Mouse (Mus musculus) erythroblast, adult 5-6 weeks (primary cell): Measurements from ENCODE around the gene Anapc16. TPM values are rescaled to one million over a fixed set of nuclear protein-coding genes. Genes with fewer than 3 reads are reported as not detected.
A peak's percentile ranks its signal among the peaks of the same experiment; 100 is the strongest.
"Not testable (repeated sequence)": the region's sequence is repeated elsewhere in the genome, so short reads cannot be mapped to it uniquely, and the experiment has no call there.

Experiments
- ATAC-seq: replicated peaks from 2 replicates; pipeline ENCODE4 v1.8.0; 2016; ENCODE audit warnings: moderate number of reproducible peaks, mild to moderate bottlenecking, moderate TSS enrichment, inconsistent platforms; ENCODE audit not compliant: poor library complexity, low FRiP score, severe bottlenecking
- total RNA-seq, 2 experiments: library from RNA; stranded (forward) in 1 of 2; stranded (reverse) in 1 of 2; fragments of 150-400 nt in 1 of 2; fragments of 200-764, 138-1000 nt in 1 of 2; gene quantifications; 2 replicates each; pipeline versions ENCODE4 v1.2.3 to v1.2.4; 2015 to 2017; ENCODE audit warnings: low replicate concordance in 2 of 2

The Anapc16 gene
- total RNA-seq, 2 experiments from 2014 or later, result 16.3 to 27.5 TPM

GRCm38 (mm10) chr10:60003213-60003752 lies 348 bp upstream of the Anapc16 start:
- peak; percentile 17 for ATAC-seq

GRCm38 (mm10) chr10:60002203-60002602 lies 732 bp downstream of the Anapc16 start:
- peak; percentile 13; the same call in 1 of the 2 replicates for ATAC-seq

GRCm38 (mm10) chr10:60001663-60002062 lies 1.3 kb downstream of the Anapc16 start:
- not testable (repeated sequence) for ATAC-seq

- ATAC-seq, result no peak
Observed at GRCm38 (mm10) chr10:59999057-59999456, 3.9 kb downstream of the Anapc16 start.

GRCm38 (mm10) chr10:59997591-59997990 lies 5.3 kb downstream of the Anapc16 start:
- ATAC-seq, result 0 out of 2 replicates have a peak, but pooled peaks have one; percentile 31

GRCm38 (mm10) chr10:59995889-59996288 lies 7.0 kb downstream of the Anapc16 start:
- ATAC-seq, result no peak

GRCm38 (mm10) chr10:59993813-59994212 lies 9.1 kb downstream of the Anapc16 start:
- not testable (repeated sequence) for ATAC-seq

GRCm38 (mm10) chr10:59992024-59992423 lies 10.9 kb downstream of the Anapc16 start:
- no peak for ATAC-seq

GRCm38 (mm10) chr10:59991262-59991880 lies 11.6 kb downstream of the Anapc16 start:
- ATAC-seq, result no peak

- no peak for ATAC-seq
Observed at GRCm38 (mm10) chr10:59990393-59990792, 12.5 kb downstream of the Anapc16 start.

- ATAC-seq, result no peak
Observed at GRCm38 (mm10) chr10:59988036-59988435, 14.9 kb downstream of the Anapc16 start.

GRCm38 (mm10) chr10:59982379-59982873 lies 20.5 kb downstream of the Anapc16 start:
- ATAC-seq, result no peak

GRCm38 (mm10) chr10:59981792-59982191 lies 21.1 kb downstream of the Anapc16 start:
- ATAC-seq, result no peak

GRCm38 (mm10) chr10:59981336-59981735 lies 21.6 kb downstream of the Anapc16 start:
- ATAC-seq, result no peak

GRCm38 (mm10) chr10:59980815-59981244 lies 22.1 kb downstream of the Anapc16 start:
- no peak for ATAC-seq

GRCm38 (mm10) chr10:59978873-59979743 lies 23.8 kb downstream of the Anapc16 start:
- 0 out of 2 replicates have a peak, but pooled peaks have one; percentile 27 for ATAC-seq

GRCm38 (mm10) chr10:59978401-59978800 lies 24.5 kb downstream of the Anapc16 start:
- ATAC-seq, result no peak

GRCm38 (mm10) chr10:59977715-59978343 lies 25.1 kb downstream of the Anapc16 start:
- no peak for ATAC-seq

- ATAC-seq, result no peak
Observed at GRCm38 (mm10) chr10:59977141-59977540, 25.8 kb downstream of the Anapc16 start.

- no peak for ATAC-seq
Observed at GRCm38 (mm10) chr10:59974786-59975185, 28.1 kb downstream of the Anapc16 start.
